Mouse (Mus musculus): Measurements from ENCODE around the gene Psg29. TPM values are rescaled to one million over a fixed set of nuclear protein-coding genes. Genes with fewer than 3 reads are reported as not detected.
A peak's percentile ranks its signal among the peaks of the same experiment; 100 is the strongest.

Gene Psg29
- total and polyA plus RNA-seq, 3 experiments: not detected

DNA sequence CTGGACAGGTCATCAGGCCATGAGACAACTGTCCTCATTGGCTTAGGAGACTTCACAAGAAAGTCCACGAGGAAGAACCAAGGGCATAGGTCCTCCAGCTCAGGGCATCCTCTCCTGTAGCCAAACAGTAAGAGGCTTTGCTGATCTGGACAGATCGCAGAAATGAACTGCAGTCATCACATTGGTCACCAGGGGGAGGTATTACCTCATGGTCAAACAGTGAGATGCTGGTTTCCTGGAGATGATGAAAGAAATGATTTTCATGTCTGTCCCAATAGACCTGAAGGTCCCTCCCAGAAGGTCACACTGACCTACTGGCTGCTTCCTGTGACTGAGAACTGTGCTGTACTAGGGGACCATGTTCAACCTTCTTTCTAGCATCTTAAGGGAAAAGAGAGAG lies 47.6 kb upstream of the Psg29 start (continued):
- TF ChIP-seq ZNF384 (IDR thresholded peaks at IDR 0.05; ENCODE audit: low read depth, low read length) (no peak), RAD21 (IDR thresholded peaks at IDR 0.05; ENCODE audit: low read depth, low read length) (peak; percentile 90), IRF4 (IDR thresholded peaks at IDR 0.05; ENCODE audit: low read depth, low read length) (0 out of 2 replicates have a peak, but pooled peaks have one; percentile 24), RCOR1 (conservative IDR thresholded peaks at IDR 0.05; ENCODE audit: low read depth, low read length) (no peak)

DNA sequence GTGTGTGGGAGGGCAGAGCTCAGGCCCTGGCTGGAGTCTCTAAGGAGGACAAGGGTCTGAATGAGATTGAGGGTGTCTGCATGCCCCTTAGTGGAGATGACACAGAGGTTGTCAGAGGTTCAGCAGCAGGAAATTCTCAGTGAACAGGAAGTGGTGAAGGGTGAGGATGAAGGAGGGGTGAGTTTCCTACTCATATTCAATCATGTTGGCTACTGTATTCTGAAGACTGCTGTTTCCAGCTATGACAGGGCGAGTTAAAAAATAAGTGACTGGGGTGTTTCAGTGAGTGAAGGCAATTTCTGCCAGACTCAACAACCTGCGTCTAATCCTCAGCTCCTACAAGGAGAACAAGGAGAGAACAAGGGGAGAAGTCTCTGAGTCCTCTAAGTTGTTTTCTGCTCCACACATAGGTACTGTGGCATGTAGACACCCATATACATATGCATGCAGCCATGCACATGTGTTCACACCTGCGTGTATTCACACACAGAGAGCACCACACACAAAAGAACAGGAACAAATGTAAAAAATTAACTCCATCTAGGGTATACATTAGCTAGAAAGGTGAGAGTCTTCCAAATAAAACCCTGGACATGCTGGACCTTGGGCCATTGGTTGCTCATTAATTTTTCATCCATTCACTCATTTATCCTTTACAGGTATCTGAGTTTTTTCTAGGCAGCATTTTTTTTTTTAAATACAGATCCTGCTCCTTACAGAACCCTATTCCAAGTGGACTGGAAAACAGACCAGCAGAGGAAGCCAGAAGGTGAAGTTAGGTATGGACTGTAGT lies 46.2 kb upstream of the Psg29 start:
- H3K27ac ChIP-seq (ENCODE audit: insufficient read depth, low read depth): no peak overlapping the region
- in situ Hi-C loops (cut with MboI; ENCODE audit: low pct_ligation_motif_present, low pct_unique_long_range_greater_than_20kb, low sequenced_read_pairs): loop anchor here (10.0 kb wide), 1 partner anchor 1108 kb away; no protein-coding TSS in a partner anchor
- H3K4me2 ChIP-seq (ENCODE audit: insufficient read depth, low read depth, poor library complexity, severe bottlenecking): no peak overlapping the region
- no peaks in the 10 kb centered on the region for H3K79me2 ChIP-seq (replicated peaks; ENCODE audit: control insufficient read depth, extremely low read depth, insufficient read depth, poor library complexity, severe bottlenecking)
- no peak overlapping the region for H3K9ac ChIP-seq (ENCODE audit: insufficient read depth, low read depth)
- no peaks in the 10 kb centered on the region for H3K9me3 ChIP-seq (replicated peaks; ENCODE audit: low read length)
- H3K36me3 ChIP-seq (replicated peaks in 1 of 2; ENCODE audit: control insufficient read depth in 1 of 2, insufficient read depth in 1 of 2, low read length in 1 of 2): no peaks in the 10 kb centered on the region
- no peak overlapping the region for H3K4me3 ChIP-seq (replicated peaks in 1 of 3; ENCODE audit: low read depth in 2 of 3, low read length in 2 of 3, poor library complexity in 1 of 3)
- DNase-seq (ENCODE audit: extremely low read depth): peak; percentile 5
- dilution Hi-C loops (cut with MboI; ENCODE audit: extremely low pct_ligation_motif_present, extremely low pct_unique_long_range_greater_than_20kb, low sequenced_read_pairs): no loop called here
- H3K4me1 ChIP-seq (ENCODE audit: control insufficient read depth in 1 of 2, insufficient read depth in 2 of 2): peaks cover 3 to 14% of the 10 kb centered on the region in 2 experiments
- TF ChIP-seq BHLHE40 (IDR thresholded peaks at IDR 0.05; ENCODE audit: low read depth, low read length): no peak
- TF ChIP-seq POLR2AphosphoS2 (IDR thresholded peaks at IDR 0.05; ENCODE audit: low read depth, low read length): no peak
- TF ChIP-seq JUND (conservative IDR thresholded peaks at IDR 0.05; ENCODE audit: low read depth, low read length): no peak
- no peak for TF ChIP-seq CHD1 (IDR thresholded peaks at IDR 0.05; ENCODE audit: low read depth, low read length)
- no peak for TF ChIP-seq SIN3A (IDR thresholded peaks at IDR 0.05; ENCODE audit: low read length)
- TF ChIP-seq MAX (IDR thresholded peaks at IDR 0.05; ENCODE audit: low read length): no peak
- no peak for TF ChIP-seq KAT2A (IDR thresholded peaks at IDR 0.05; ENCODE audit: insufficient replicate concordance, low read length)
- TF ChIP-seq CHD2 (IDR thresholded peaks at IDR 0.05; ENCODE audit: low read length): no peak
- no peak for TF ChIP-seq PAX5 (IDR thresholded peaks at IDR 0.05; ENCODE audit: low read length)
- TF ChIP-seq CTCF (conservative IDR thresholded peaks at IDR 0.05 in 1 of 2, IDR thresholded peaks at IDR 0.05 in 1 of 2; ENCODE audit: low read depth in 2 of 2, low read length in 2 of 2): no peak
- TF ChIP-seq NELFE (IDR thresholded peaks at IDR 0.05; ENCODE audit: low read depth, low read length): no peak
- no peak for TF ChIP-seq ZC3H11A (IDR thresholded peaks at IDR 0.05; ENCODE audit: low read depth, low read length)
- TF ChIP-seq GABPA (IDR thresholded peaks at IDR 0.05; ENCODE audit: insufficient replicate concordance, low read depth, low read length): no peak
- no peak for TF ChIP-seq RCOR1 (conservative IDR thresholded peaks at IDR 0.05; ENCODE audit: low read depth, low read length)
- no peak for TF ChIP-seq MAFK (IDR thresholded peaks at IDR 0.05; ENCODE audit: insufficient replicate concordance, low read length)
- no peak for TF ChIP-seq USF1 (IDR thresholded peaks at IDR 0.05; ENCODE audit: low read depth, low read length)
- no peak for TF ChIP-seq TBP (conservative IDR thresholded peaks at IDR 0.05; ENCODE audit: low read depth, low read length)
- no peak for TF ChIP-seq NRF1 (IDR thresholded peaks at IDR 0.05; ENCODE audit: low read depth, low read length)
- peaks cover 79% of the 10 kb centered on the region for H3K27me3 ChIP-seq (replicated peaks)

Measured in CH12.LX (cell line).